Mouse (Mus musculus): Measurements from ENCODE around the gene 4921524J17Rik. TPM values are rescaled to one million over a fixed set of nuclear protein-coding genes. Genes with fewer than 3 reads are reported as not detected.

The 4921524J17Rik gene
- polyA plus RNA-seq, 1 experiment from 2014 or later: 41.4 TPM

- no peaks in the 10 kb centered on the region for H3K36me3 ChIP-seq (ENCODE audit: control insufficient read depth, insufficient read depth, low read length)
- H3K9me3 ChIP-seq (ENCODE audit: control insufficient read depth, low read length): no peaks in the 10 kb centered on the region
- no peaks in the 10 kb centered on the region for H3K27me3 ChIP-seq (ENCODE audit: control insufficient read depth, insufficient read depth, low read length)
- 85% methylated on average over 8 of the region's 8 CpGs for WGBS
- no peak overlapping the region for H3K27ac ChIP-seq (ENCODE audit: low read depth, low read length)
- DNase-seq (ENCODE audit: low spot score) (no peak), ATAC-seq (ENCODE audit: insufficient read depth, low FRiP score, low TSS enrichment) (no peak)
- H3K4me2 ChIP-seq (ENCODE audit: low read depth): no peak overlapping the region
- H3K4me1 ChIP-seq (ENCODE audit: control insufficient read depth, insufficient read depth, low read length): no peaks in the 10 kb centered on the region
- no peak overlapping the region for H3K9ac ChIP-seq (ENCODE audit: low read length)
- H3K4me3 ChIP-seq (ENCODE audit: low read depth, low read length): no peak overlapping the region
Observed at GRCm38 (mm10) chr8:85470753-85471152, 38.1 kb upstream of the 4921524J17Rik start.

- ATAC-seq (ENCODE audit: insufficient read depth, low FRiP score, low TSS enrichment) (no peak), DNase-seq (ENCODE audit: low spot score) (no peak)
- no peak overlapping the region for H3K9ac ChIP-seq (ENCODE audit: low read length)
- no peaks in the 10 kb centered on the region for H3K27me3 ChIP-seq (ENCODE audit: control insufficient read depth, insufficient read depth, low read length)
- no peaks in the 10 kb centered on the region for H3K36me3 ChIP-seq (ENCODE audit: control insufficient read depth, insufficient read depth, low read length)
- no peak overlapping the region for H3K4me3 ChIP-seq (ENCODE audit: low read depth, low read length)
- H3K4me2 ChIP-seq (ENCODE audit: low read depth): no peak overlapping the region
- H3K27ac ChIP-seq (ENCODE audit: low read depth, low read length): no peak overlapping the region
- H3K9me3 ChIP-seq (ENCODE audit: control insufficient read depth, low read length): no peaks in the 10 kb centered on the region
- WGBS: 84% methylated on average over 4 of the region's 4 CpGs
- H3K4me1 ChIP-seq (ENCODE audit: control insufficient read depth, insufficient read depth, low read length): no peaks in the 10 kb centered on the region
Observed at GRCm38 (mm10) chr8:85466056-85466455, 33.4 kb upstream of the 4921524J17Rik start.

- Histone ChIP-seq H3K4me3 (ENCODE audit: low read depth, low read length) (no peak overlapping the region), H3K4me2 (ENCODE audit: low read depth) (no peak overlapping the region), H3K9ac (ENCODE audit: low read length) (no peak overlapping the region), H3K27ac (ENCODE audit: low read depth, low read length) (no peak overlapping the region), H3K27me3 (ENCODE audit: control insufficient read depth, insufficient read depth, low read length) (no peaks in the 10 kb centered on the region), H3K36me3 (ENCODE audit: control insufficient read depth, insufficient read depth, low read length) (no peaks in the 10 kb centered on the region), H3K9me3 (ENCODE audit: control insufficient read depth, low read length) (no peaks in the 10 kb centered on the region), H3K4me1 (ENCODE audit: control insufficient read depth, insufficient read depth, low read length) (no peaks in the 10 kb centered on the region)
- ATAC-seq (ENCODE audit: insufficient read depth, low FRiP score, low TSS enrichment) (no peak), DNase-seq (ENCODE audit: low spot score) (no peak)
Observed at GRCm38 (mm10) chr8:85464316-85464715, 31.7 kb upstream of the 4921524J17Rik start.

- no peaks in the 10 kb centered on the region for H3K9me3 ChIP-seq (ENCODE audit: control insufficient read depth, low read length)
- WGBS: 92% methylated on average over 1 of the region's 1 CpGs
- ATAC-seq (ENCODE audit: insufficient read depth, low FRiP score, low TSS enrichment): no peak
Observed at GRCm38 (mm10) chr8:85462441-85462840, 29.8 kb upstream of the 4921524J17Rik start.

GRCm38 (mm10) chr8:85461377-85461776 is 28.7 kb upstream of the 4921524J17Rik start:
- ATAC-seq (ENCODE audit: insufficient read depth, low FRiP score, low TSS enrichment) (no peak), DNase-seq (ENCODE audit: low spot score) (no peak)
- 77% methylated on average over 3 of the region's 3 CpGs for WGBS
- H3K4me3 ChIP-seq (ENCODE audit: low read depth, low read length): no peak overlapping the region
- no peaks in the 10 kb centered on the region for H3K36me3 ChIP-seq (ENCODE audit: control insufficient read depth, insufficient read depth, low read length)
- H3K9me3 ChIP-seq (ENCODE audit: control insufficient read depth, low read length): no peaks in the 10 kb centered on the region
- H3K4me1 ChIP-seq (ENCODE audit: control insufficient read depth, insufficient read depth, low read length): no peaks in the 10 kb centered on the region
- no peak overlapping the region for H3K4me2 ChIP-seq (ENCODE audit: low read depth)
- H3K27ac ChIP-seq (ENCODE audit: low read depth, low read length): no peak overlapping the region
- no peak overlapping the region for H3K9ac ChIP-seq (ENCODE audit: low read length)
- H3K27me3 ChIP-seq (ENCODE audit: control insufficient read depth, insufficient read depth, low read length): no peaks in the 10 kb centered on the region

More at GRCm38 (mm10) chr8:85462441-85462840, 29.8 kb upstream of the 4921524J17Rik start:
- DNase-seq (ENCODE audit: low spot score): no peak
- Histone ChIP-seq H3K27me3 (ENCODE audit: control insufficient read depth, insufficient read depth, low read length) (no peaks in the 10 kb centered on the region), H3K36me3 (ENCODE audit: control insufficient read depth, insufficient read depth, low read length) (no peaks in the 10 kb centered on the region), H3K4me1 (ENCODE audit: control insufficient read depth, insufficient read depth, low read length) (no peaks in the 10 kb centered on the region), H3K4me2 (ENCODE audit: low read depth) (no peak overlapping the region), H3K9ac (ENCODE audit: low read length) (no peak overlapping the region), H3K27ac (ENCODE audit: low read depth, low read length) (no peak overlapping the region), H3K4me3 (ENCODE audit: low read depth, low read length) (no peak overlapping the region)

- H3K27ac ChIP-seq (ENCODE audit: low read depth, low read length): no peak overlapping the region
- H3K27me3 ChIP-seq (ENCODE audit: control insufficient read depth, insufficient read depth, low read length): no peaks in the 10 kb centered on the region
- H3K36me3 ChIP-seq (ENCODE audit: control insufficient read depth, insufficient read depth, low read length): no peaks in the 10 kb centered on the region
- no peaks in the 10 kb centered on the region for H3K9me3 ChIP-seq (ENCODE audit: control insufficient read depth, low read length)
- no peak overlapping the region for H3K4me3 ChIP-seq (ENCODE audit: low read depth, low read length)
- DNase-seq (ENCODE audit: low spot score): no peak
- H3K4me1 ChIP-seq (ENCODE audit: control insufficient read depth, insufficient read depth, low read length): no peaks in the 10 kb centered on the region
- WGBS: 50% methylated on average over 5 of the region's 5 CpGs
- H3K4me2 ChIP-seq (ENCODE audit: low read depth): no peak overlapping the region
- ATAC-seq (ENCODE audit: insufficient read depth, low FRiP score, low TSS enrichment): no peak
- H3K9ac ChIP-seq (ENCODE audit: low read length): no peak overlapping the region
Observed at GRCm38 (mm10) chr8:85460804-85461203, 28.2 kb upstream of the 4921524J17Rik start.

- Histone ChIP-seq H3K27ac (ENCODE audit: low read depth, low read length) (no peak overlapping the region), H3K9ac (ENCODE audit: low read length) (no peak overlapping the region), H3K36me3 (ENCODE audit: control insufficient read depth, insufficient read depth, low read length) (no peaks in the 10 kb centered on the region), H3K27me3 (ENCODE audit: control insufficient read depth, insufficient read depth, low read length) (no peaks in the 10 kb centered on the region), H3K4me1 (ENCODE audit: control insufficient read depth, insufficient read depth, low read length) (no peaks in the 10 kb centered on the region), H3K4me2 (ENCODE audit: low read depth) (no peak overlapping the region), H3K9me3 (ENCODE audit: control insufficient read depth, low read length) (no peaks in the 10 kb centered on the region), H3K4me3 (ENCODE audit: low read depth, low read length) (no peak overlapping the region)
- DNase-seq (ENCODE audit: low spot score): no peak
- no peak for ATAC-seq (ENCODE audit: insufficient read depth, low FRiP score, low TSS enrichment)
- WGBS: 83% methylated on average over 3 of the region's 3 CpGs
Observed at GRCm38 (mm10) chr8:85459582-85459981, 26.9 kb upstream of the 4921524J17Rik start.

- Histone ChIP-seq H3K4me2 (ENCODE audit: low read depth) (no peak overlapping the region), H3K27ac (ENCODE audit: low read depth, low read length) (no peak overlapping the region), H3K4me1 (ENCODE audit: control insufficient read depth, insufficient read depth, low read length) (no peaks in the 10 kb centered on the region), H3K36me3 (ENCODE audit: control insufficient read depth, insufficient read depth, low read length) (no peaks in the 10 kb centered on the region), H3K9me3 (ENCODE audit: control insufficient read depth, low read length) (no peaks in the 10 kb centered on the region), H3K4me3 (ENCODE audit: low read depth, low read length) (no peak overlapping the region), H3K27me3 (ENCODE audit: control insufficient read depth, insufficient read depth, low read length) (no peaks in the 10 kb centered on the region), H3K9ac (ENCODE audit: low read length) (no peak overlapping the region)
- 12% methylated on average over 14 of the region's 14 CpGs for WGBS
- no peak for ATAC-seq (ENCODE audit: insufficient read depth, low FRiP score, low TSS enrichment)
- DNase-seq (ENCODE audit: low spot score): peak; percentile 87
Observed at GRCm38 (mm10) chr8:85456536-85456935, 23.9 kb upstream of the 4921524J17Rik start.

GRCm38 (mm10) chr8:85454750-85455149 is 22.1 kb upstream of the 4921524J17Rik start:
- Histone ChIP-seq H3K36me3 (ENCODE audit: control insufficient read depth, insufficient read depth, low read length) (no peaks in the 10 kb centered on the region), H3K4me2 (ENCODE audit: low read depth) (no peak overlapping the region), H3K27me3 (ENCODE audit: control insufficient read depth, insufficient read depth, low read length) (no peaks in the 10 kb centered on the region), H3K9me3 (ENCODE audit: control insufficient read depth, low read length) (no peaks in the 10 kb centered on the region), H3K27ac (ENCODE audit: low read depth, low read length) (no peak overlapping the region), H3K9ac (ENCODE audit: low read length) (no peak overlapping the region), H3K4me3 (ENCODE audit: low read depth, low read length) (no peak overlapping the region), H3K4me1 (ENCODE audit: control insufficient read depth, insufficient read depth, low read length) (no peaks in the 10 kb centered on the region)
- ATAC-seq (ENCODE audit: insufficient read depth, low FRiP score, low TSS enrichment): no peak
- no peak for DNase-seq (ENCODE audit: low spot score)
- 70% methylated on average over 8 of the region's 8 CpGs for WGBS
